15 mouse cellular contexts compared by ENCODE assay signal in genomic region chr3:94567242-94567641, GRCm38 (mm10).
"Had no signal": no experiment of that assay in that cellular context is flagged by ENCODE, and none has a peak within 500 bp of the region (broad histone marks: within the 10 kb centered on the region; RNA-seq: fewer than 3 reads in every experiment).

No protein-coding gene starts in this region.

- H3K27ac ChIP-seq: kidney, embryonic 15.5 days; left cerebral cortex, adult 2 months; limb, embryonic 12.5 days; liver, embryonic 12.5 days; liver, embryonic 15.5 days; macrophage had no signal

- H3K4me3 ChIP-seq: kidney, embryonic 15.5 days; left cerebral cortex, adult 2 months; limb, embryonic 12.5 days; liver, embryonic 12.5 days; liver, embryonic 15.5 days had no signal

- H3K27me3 ChIP-seq: kidney, embryonic 15.5 days; limb, embryonic 12.5 days; liver, embryonic 12.5 days; liver, embryonic 15.5 days had no signal

- ATAC-seq: liver, embryonic 12.5 days had no signal

- H3K9me3 ChIP-seq: kidney, embryonic 15.5 days; limb, embryonic 12.5 days; liver, embryonic 12.5 days; liver, embryonic 15.5 days had no signal

- H3K9ac ChIP-seq: kidney, embryonic 15.5 days; limb, embryonic 12.5 days; liver, embryonic 12.5 days; liver, embryonic 15.5 days had no signal

- DNase-seq: kidney, adult 11 months; kidney, adult 8-10 months; kidney, postnatal 10 days; kidney, postnatal 36 days; layer of hippocampus, postnatal 36 days; liver; lung, adult 18-20 months; midbrain, embryonic 14.5 days; thymus, postnatal 25 days had no signal

- H3K4me2 ChIP-seq: kidney, embryonic 15.5 days; limb, embryonic 12.5 days; liver, embryonic 12.5 days; liver, embryonic 15.5 days had no signal

- H3K4me1 ChIP-seq: liver, embryonic 15.5 days had no signal

- H3K36me3 ChIP-seq: kidney, embryonic 15.5 days; limb, embryonic 12.5 days; liver, embryonic 15.5 days had no signal
